Mouse (Mus musculus) hindbrain, embryonic 12.5 days (tissue): ENCODE results near the gene Taf1c. TPM values are rescaled to one million over a fixed set of nuclear protein-coding genes. Genes with fewer than 3 reads are reported as not detected.

Source experiments
- ATAC-seq: fragments of 200-750 bp; cut with Nextera tagmentation; 2 replicates; pipeline ENCODE4 v1.8.0; 2017; ENCODE audit warnings: moderate TSS enrichment; ENCODE audit not compliant: low FRiP score
- H3K27ac ChIP-seq: fragments of 300-500 bp; sonication (generic); 2 replicates; pipeline ENCODE4 v1.5.1; 2016; ENCODE audit warnings: mild to moderate bottlenecking
- H3K27me3 ChIP-seq: fragments of 300-500 bp; sonication (generic); 2 replicates; pipeline ENCODE4 v1.6.1; 2016; ENCODE audit warnings: mild to moderate bottlenecking
- H3K36me3 ChIP-seq: fragments of 300-500 bp; sonication (generic); 2 replicates; pipeline ENCODE4 v1.6.1; 2016; ENCODE audit warnings: mild to moderate bottlenecking
- H3K4me1 ChIP-seq: fragments of 300-500 bp; sonication (generic); 2 replicates; pipeline ENCODE4 v1.6.1; 2016
- H3K4me2 ChIP-seq: fragments of 300-500 bp; sonication (generic); replicated peaks from 2 replicates; pipeline ENCODE4 v1.6.1; 2016; ENCODE audit warnings: mild to moderate bottlenecking
- H3K4me3 ChIP-seq: fragments of 300-500 bp; sonication (generic); 2 replicates; pipeline ENCODE4 v1.5.1; 2016; ENCODE audit warnings: mild to moderate bottlenecking
- H3K9ac ChIP-seq: fragments of 300-500 bp; sonication (generic); 2 replicates; pipeline ENCODE4 v1.6.1; 2016; ENCODE audit warnings: mild to moderate bottlenecking, moderate library complexity
- H3K9me3 ChIP-seq: fragments of 300-500 bp; sonication (generic); replicated peaks from 2 replicates; pipeline ENCODE4 v1.6.1; 2016; ENCODE audit warnings: mild to moderate bottlenecking
- WGBS: fragments of 180-500 bp; shearing (Covaris S2); methylation state at CpG from one replicate; pipeline ENCODE4 v1.1.7; 2016; 5-methylcytosine and 5-hydroxymethylcytosine counted together
- polyA plus RNA-seq: library from polyadenylated mRNA; unstranded; fragments of >200 nt; fragmentation: Nextera tagmentation; extraction: Ambion mirVana; gene quantifications from 2 replicates; pipeline ENCODE4 v1.2.1, GENCODE M21; 2016

The Taf1c gene
- polyA plus RNA-seq, result 13.2 and 14.9 TPM in 2 replicates

DNA sequence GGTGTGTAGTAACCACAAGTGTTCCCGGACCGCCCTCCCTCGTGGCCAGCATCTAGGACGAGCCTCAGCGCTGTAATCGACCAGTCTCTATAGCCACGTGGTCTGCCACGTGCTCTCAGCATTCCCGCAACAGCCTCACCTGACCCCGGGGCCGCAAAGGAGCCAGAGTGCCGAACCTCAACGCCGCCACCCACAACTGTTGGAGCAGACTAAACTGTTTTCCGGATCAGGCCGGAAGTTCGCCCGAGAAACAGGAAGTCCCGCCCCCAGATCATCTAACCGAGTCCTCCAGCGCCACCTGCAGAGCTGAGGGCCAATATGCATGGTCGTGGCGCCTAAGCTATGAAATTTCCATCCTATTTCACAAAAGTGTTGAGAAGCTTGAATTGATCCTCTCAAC lies at the start of gene Taf1c:
Gene Taf1c (minus strand): TSS at position 227 of the 400 bp plus-strand sequence.
- peaks cover 12% of the 10 kb centered on the region for H3K4me1 ChIP-seq
- no peak within 1 kb of the TSS for H3K27ac ChIP-seq
- peaks cover 27% of the 10 kb centered on the region for H3K36me3 ChIP-seq
- peak within 1 kb of the TSS; percentile 75 for H3K9ac ChIP-seq
- H3K4me3 ChIP-seq, result peak within 1 kb of the TSS; percentile 75
- H3K9me3 ChIP-seq, result no peaks in the 10 kb centered on the region
- ATAC-seq, result peak; percentile 76
- no peaks in the 10 kb centered on the region for H3K27me3 ChIP-seq
- H3K4me2 ChIP-seq, result peak within 1 kb of the TSS; percentile 77
- WGBS, result 2% methylated on average over 23 of the region's 23 CpGs

DNA sequence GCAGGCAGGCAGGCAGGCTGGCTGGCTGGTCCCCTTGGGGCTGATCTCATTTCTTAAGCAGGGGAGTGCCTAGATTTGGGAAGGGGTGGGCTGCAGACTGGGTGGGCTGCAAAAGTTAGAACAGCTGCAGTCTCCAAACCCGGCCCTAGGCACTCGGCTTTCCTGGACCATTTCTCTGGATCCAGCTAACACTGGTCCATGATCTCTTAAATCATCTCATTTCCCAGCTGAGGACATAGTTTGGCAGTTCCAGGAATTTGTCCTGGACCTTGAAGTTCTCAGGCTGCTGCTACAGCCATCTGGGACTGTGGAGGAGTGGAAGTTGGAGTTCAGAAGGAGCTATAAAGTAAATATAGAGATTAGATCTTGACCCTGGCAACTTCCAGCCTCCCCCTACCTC lies 46.3 kb upstream of the Taf1c start:
- Histone ChIP-seq H3K9ac (no peak overlapping the region), H3K4me1 (peaks cover 4% of the 10 kb centered on the region; the same call in 1 of the 2 replicates), H3K9me3 (no peaks in the 10 kb centered on the region), H3K27me3 (no peaks in the 10 kb centered on the region), H3K4me3 (no peak overlapping the region), H3K27ac (no peak overlapping the region), H3K4me2 (no peak overlapping the region), H3K36me3 (no peaks in the 10 kb centered on the region)
- 68% methylated on average over 2 of the region's 2 CpGs for WGBS
- no peak for ATAC-seq

DNA sequence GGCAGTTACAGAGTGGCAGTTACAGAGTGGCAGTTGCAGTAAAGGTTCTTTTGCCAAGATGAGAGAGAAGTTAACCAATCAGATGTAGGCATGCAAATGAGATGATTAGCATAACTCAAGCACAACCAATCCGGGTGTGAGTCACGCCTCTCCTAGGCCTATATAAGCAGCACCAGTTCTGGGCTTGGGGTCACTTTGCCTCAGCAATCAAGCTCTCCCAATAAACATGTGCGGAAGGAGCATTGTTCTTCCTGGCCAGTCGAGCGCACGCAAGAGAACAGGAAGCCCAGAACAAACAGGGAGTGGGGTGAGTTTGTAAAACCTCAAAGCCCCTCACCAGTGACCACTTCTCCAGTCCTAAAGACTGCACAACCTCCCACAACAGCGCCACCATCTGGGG lies 41.8 kb upstream of the Taf1c start:
- Histone ChIP-seq H3K4me3 (no peak overlapping the region), H3K36me3 (no peaks in the 10 kb centered on the region), H3K4me2 (no peak overlapping the region), H3K9ac (no peak overlapping the region), H3K27ac (no peak overlapping the region), H3K4me1 (peaks cover 7% of the 10 kb centered on the region; the same call in 1 of the 2 replicates), H3K9me3 (no peaks in the 10 kb centered on the region), H3K27me3 (no peaks in the 10 kb centered on the region)
- 85% methylated on average over 7 of the region's 7 CpGs for WGBS
- no peak for ATAC-seq

DNA sequence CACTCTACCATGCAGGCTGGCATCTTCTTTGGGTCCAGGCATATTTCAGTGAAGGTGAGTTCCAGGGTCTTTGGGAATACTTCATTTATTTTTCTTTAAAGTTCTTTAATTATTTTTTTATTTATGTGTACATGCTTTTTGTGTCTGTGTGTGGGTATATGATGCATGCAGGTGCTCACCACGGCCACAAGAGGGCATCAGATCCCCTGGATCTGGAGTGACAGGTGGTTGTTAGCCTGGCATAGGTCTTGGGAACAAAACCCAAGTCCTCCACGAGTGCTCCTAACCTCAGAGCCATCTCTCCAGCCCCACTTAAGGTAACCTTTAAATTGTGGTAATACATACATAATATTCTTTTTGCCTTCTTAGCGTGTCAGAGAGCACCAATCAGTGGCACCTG lies 41.2 kb upstream of the Taf1c start:
- H3K9ac ChIP-seq, result no peak overlapping the region
- 77% methylated on average over 3 of the region's 3 CpGs for WGBS
- ATAC-seq, result no peak
- H3K4me1 ChIP-seq, result peaks cover 7% of the 10 kb centered on the region; the same call in 1 of the 2 replicates
- H3K4me3 ChIP-seq, result no peak overlapping the region
- no peaks in the 10 kb centered on the region for H3K27me3 ChIP-seq
- no peak overlapping the region for H3K4me2 ChIP-seq
- no peak overlapping the region for H3K27ac ChIP-seq
- no peaks in the 10 kb centered on the region for H3K36me3 ChIP-seq
- no peaks in the 10 kb centered on the region for H3K9me3 ChIP-seq

DNA sequence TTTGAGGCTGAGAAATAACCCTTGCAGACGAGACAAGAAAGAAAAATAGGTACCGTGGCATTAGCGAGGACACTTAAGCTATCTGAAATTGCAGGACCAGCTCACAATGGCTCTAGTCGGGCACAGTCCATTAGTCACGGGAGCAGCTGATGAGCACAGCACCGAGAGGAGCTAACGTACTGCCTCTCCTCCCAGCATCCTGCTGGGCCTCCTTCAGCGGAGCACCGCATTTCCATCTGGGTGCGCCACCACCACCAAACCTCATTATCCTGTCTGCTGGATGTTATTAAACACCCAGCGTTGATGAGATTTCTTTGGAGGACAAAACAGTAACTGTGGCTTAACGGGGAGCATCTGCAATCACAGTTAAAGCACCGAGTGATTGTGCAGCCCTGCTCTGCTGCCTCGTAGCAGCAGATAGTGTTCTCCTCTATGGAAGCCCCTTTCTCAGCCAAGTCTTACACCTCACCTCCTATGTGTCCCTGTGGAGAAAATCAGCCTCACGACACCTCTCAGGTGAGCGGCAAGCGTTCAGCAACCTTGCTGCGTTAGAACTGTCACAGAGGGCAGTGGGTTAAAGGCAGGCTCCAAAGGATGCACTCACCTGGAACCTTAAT lies 40.1 kb upstream of the Taf1c start:
- Histone ChIP-seq H3K9me3 (no peaks in the 10 kb centered on the region), H3K9ac (no peak overlapping the region), H3K36me3 (no peaks in the 10 kb centered on the region), H3K27me3 (no peaks in the 10 kb centered on the region), H3K4me2 (no peak overlapping the region), H3K4me1 (peaks cover 7% of the 10 kb centered on the region; the same call in 1 of the 2 replicates), H3K4me3 (no peak overlapping the region), H3K27ac (peak overlapping the region; percentile 80)
- peak; percentile 87 for ATAC-seq
- WGBS, result 51% methylated on average over 18 of the region's 18 CpGs

GRCm38 (mm10) chr8:119644429-119644960 lies 39.5 kb upstream of the Taf1c start:
- WGBS, result 80% methylated on average over 17 of the region's 17 CpGs
- peaks cover 7% of the 10 kb centered on the region; the same call in 1 of the 2 replicates for H3K4me1 ChIP-seq
- peak overlapping the region; percentile 80 for H3K27ac ChIP-seq
- peak; percentile 47; the same call in 1 of the 2 replicates for ATAC-seq
- H3K27me3 ChIP-seq, result no peaks in the 10 kb centered on the region
- no peaks in the 10 kb centered on the region for H3K36me3 ChIP-seq
- H3K4me2 ChIP-seq, result no peak overlapping the region
- H3K4me3 ChIP-seq, result no peak overlapping the region
- H3K9me3 ChIP-seq, result no peaks in the 10 kb centered on the region
- no peak overlapping the region for H3K9ac ChIP-seq

DNA sequence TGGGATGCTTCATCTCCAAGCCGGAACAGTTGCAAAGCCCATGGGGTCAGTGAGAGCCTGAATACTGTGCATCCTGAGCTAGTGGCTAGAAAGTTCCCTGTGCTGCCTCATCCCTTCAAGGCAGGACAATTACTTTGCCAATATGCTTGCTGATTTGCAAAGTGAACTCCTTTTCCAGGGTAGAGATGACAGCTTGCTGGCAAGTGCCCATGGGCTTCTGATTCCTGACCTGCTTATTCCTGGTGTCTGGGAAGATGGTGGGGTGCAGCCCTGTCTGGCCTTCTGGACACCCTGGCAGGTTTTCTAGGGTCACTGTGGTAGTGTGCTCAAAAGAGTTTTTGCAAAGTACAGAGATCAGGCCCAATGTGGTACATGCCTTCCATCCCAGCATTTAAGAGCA lies 37.9 kb upstream of the Taf1c start:
- ATAC-seq, result no peak
- H3K9me3 ChIP-seq, result no peaks in the 10 kb centered on the region
- H3K4me2 ChIP-seq, result no peak overlapping the region
- H3K27ac ChIP-seq, result no peak overlapping the region
- H3K4me1 ChIP-seq, result peaks cover 7% of the 10 kb centered on the region; the same call in 1 of the 2 replicates
- WGBS, result 89% methylated on average over 1 of the region's 1 CpGs
- H3K9ac ChIP-seq, result no peak overlapping the region
- H3K4me3 ChIP-seq, result no peak overlapping the region
- H3K36me3 ChIP-seq, result no peaks in the 10 kb centered on the region
- H3K27me3 ChIP-seq, result no peaks in the 10 kb centered on the region

- no peak overlapping the region for H3K9ac ChIP-seq
- no peaks in the 10 kb centered on the region for H3K9me3 ChIP-seq
- H3K4me1 ChIP-seq, result peaks cover 11% of the 10 kb centered on the region; the same call in 1 of the 2 replicates
- H3K4me3 ChIP-seq, result no peak overlapping the region
- ATAC-seq, result no peak
- no peaks in the 10 kb centered on the region for H3K36me3 ChIP-seq
- WGBS, result 85% methylated on average over 5 of the region's 5 CpGs
- H3K27me3 ChIP-seq, result no peaks in the 10 kb centered on the region; the same call in 1 of the 2 replicates
- no peak overlapping the region for H3K27ac ChIP-seq
- H3K4me2 ChIP-seq, result no peak overlapping the region
Observed at GRCm38 (mm10) chr8:119641058-119641457, 36.0 kb upstream of the Taf1c start.

DNA sequence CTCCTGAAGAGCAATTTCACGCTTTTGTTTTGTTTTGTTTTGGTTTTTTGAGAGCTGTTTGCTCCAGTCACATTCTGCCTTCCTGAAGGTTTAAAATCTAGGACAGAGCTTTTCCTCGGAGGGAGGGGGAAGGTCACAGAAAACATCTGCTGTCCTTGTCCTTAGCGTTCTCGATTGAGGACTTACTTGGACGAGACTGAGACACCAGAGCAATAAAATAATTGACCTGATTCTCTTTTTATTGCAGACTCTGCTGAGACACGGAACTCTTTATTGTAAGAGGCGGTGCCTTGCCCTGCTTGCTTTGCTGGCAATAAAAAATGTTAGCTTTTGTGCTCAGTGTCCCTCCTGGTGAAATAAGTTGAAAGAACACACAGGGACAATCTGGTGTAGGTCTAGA lies 34.8 kb upstream of the Taf1c start:
- H3K4me1 ChIP-seq, result peaks cover 15% of the 10 kb centered on the region
- ATAC-seq, result no peak
- no peaks in the 10 kb centered on the region for H3K9me3 ChIP-seq
- H3K4me2 ChIP-seq, result no peak overlapping the region
- no peak overlapping the region for H3K4me3 ChIP-seq
- no peak overlapping the region for H3K27ac ChIP-seq
- WGBS, result 75% methylated on average over 7 of the region's 7 CpGs
- no peaks in the 10 kb centered on the region for H3K36me3 ChIP-seq
- H3K9ac ChIP-seq, result no peak overlapping the region
- H3K27me3 ChIP-seq, result no peaks in the 10 kb centered on the region; the same call in 1 of the 2 replicates

DNA sequence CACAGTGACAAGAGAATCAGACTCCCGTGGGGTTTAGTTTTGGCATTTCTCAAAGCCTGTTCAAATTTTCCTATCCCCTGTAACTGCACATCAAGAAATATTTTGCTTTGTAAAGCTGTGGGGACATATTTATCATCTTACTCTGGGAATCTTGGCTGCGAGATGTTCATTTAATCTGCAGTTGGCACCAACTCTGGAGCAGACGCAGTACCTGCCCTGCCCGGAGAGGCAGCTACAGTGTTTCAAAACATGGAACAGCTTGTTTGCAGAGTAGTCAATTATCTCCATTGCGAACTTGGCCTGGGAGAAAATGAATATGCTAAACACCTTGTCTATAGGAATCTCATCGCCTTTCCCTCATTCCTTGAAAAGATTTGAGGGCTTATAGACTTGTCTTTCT lies 33.2 kb upstream of the Taf1c start:
- H3K9ac ChIP-seq, result no peak overlapping the region
- H3K4me3 ChIP-seq, result no peak overlapping the region
- no peak for ATAC-seq
- peaks cover 19% of the 10 kb centered on the region for H3K4me1 ChIP-seq
- no peaks in the 10 kb centered on the region for H3K36me3 ChIP-seq
- no peak overlapping the region for H3K27ac ChIP-seq
- no peaks in the 10 kb centered on the region for H3K9me3 ChIP-seq
- no peak overlapping the region for H3K4me2 ChIP-seq
- 82% methylated on average over 6 of the region's 6 CpGs for WGBS
- H3K27me3 ChIP-seq, result peaks cover 10% of the 10 kb centered on the region

DNA sequence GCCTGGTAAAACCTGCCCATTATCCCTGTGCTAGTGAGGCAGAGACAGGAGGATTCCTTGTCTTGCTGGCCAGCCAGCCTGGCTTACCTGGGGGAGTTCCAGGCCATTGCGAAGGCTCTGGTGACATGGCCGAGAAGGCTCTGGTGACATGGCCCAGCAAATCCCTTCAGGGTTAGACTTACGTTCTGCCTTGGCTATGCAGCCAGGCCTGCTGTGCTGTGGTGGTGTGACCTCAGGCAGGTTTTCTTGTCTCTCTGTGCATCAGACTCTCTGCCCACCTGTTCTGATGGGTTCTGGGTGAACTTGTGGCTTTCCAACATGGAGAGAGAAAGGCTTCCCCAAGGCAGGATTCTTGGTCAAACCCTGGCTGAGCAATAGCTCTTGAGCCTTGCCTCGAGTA lies 32.4 kb upstream of the Taf1c start:
- Histone ChIP-seq H3K9ac (no peak overlapping the region), H3K27ac (no peak overlapping the region), H3K36me3 (no peaks in the 10 kb centered on the region), H3K4me1 (peaks cover 24% of the 10 kb centered on the region), H3K4me3 (no peak overlapping the region), H3K4me2 (no peak overlapping the region), H3K27me3 (peaks cover 18% of the 10 kb centered on the region), H3K9me3 (no peaks in the 10 kb centered on the region)
- no peak for ATAC-seq
- WGBS, result 94% methylated on average over 4 of the region's 4 CpGs

GRCm38 (mm10) chr8:119636766-119637165 lies 31.7 kb upstream of the Taf1c start:
- no peak overlapping the region for H3K27ac ChIP-seq
- ATAC-seq, result no peak
- no peaks in the 10 kb centered on the region for H3K9me3 ChIP-seq
- no peak overlapping the region for H3K9ac ChIP-seq
- no peak overlapping the region for H3K4me2 ChIP-seq
- no peaks in the 10 kb centered on the region for H3K36me3 ChIP-seq
- H3K27me3 ChIP-seq, result peaks cover 18% of the 10 kb centered on the region
- H3K4me1 ChIP-seq, result peaks cover 24% of the 10 kb centered on the region
- no peak overlapping the region for H3K4me3 ChIP-seq
- WGBS, result 68% methylated on average over 7 of the region's 7 CpGs

DNA sequence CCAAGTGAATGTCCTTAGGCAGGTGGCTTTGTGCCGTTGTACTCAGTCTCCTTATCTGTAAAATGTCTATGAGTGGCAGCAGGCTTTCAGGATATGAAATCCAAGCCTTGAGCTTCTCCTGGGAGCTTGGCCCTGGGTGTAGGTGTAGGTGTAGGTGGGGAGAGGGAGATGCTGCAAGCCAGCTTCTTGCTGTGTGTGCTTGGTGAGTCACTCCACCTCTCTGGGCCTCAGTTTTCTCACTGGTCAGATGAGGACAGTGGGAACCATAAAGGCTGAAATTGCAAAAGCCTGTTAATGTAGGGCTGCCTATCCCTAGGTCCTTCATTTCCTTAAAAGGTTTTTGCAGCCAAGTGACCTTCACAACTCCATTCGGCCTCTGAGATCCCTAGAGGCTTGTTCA lies 30.9 kb upstream of the Taf1c start:
- WGBS, result 62% methylated on average over 2 of the region's 2 CpGs
- Histone ChIP-seq H3K4me1 (peaks cover 30% of the 10 kb centered on the region), H3K36me3 (no peaks in the 10 kb centered on the region), H3K4me2 (no peak overlapping the region), H3K27ac (no peak overlapping the region), H3K9me3 (no peaks in the 10 kb centered on the region), H3K4me3 (no peak overlapping the region), H3K9ac (no peak overlapping the region), H3K27me3 (peaks cover 18% of the 10 kb centered on the region)
- ATAC-seq, result no peak
